Mouse (Mus musculus): ENCODE measurements at regions not wholly inside any gene's neighbourhood (a gene's known extent, or its start where the extent isn't known, plus 50 kb on each side); places are given as distances from the start of the nearest gene placed in this dataset.

DNA sequence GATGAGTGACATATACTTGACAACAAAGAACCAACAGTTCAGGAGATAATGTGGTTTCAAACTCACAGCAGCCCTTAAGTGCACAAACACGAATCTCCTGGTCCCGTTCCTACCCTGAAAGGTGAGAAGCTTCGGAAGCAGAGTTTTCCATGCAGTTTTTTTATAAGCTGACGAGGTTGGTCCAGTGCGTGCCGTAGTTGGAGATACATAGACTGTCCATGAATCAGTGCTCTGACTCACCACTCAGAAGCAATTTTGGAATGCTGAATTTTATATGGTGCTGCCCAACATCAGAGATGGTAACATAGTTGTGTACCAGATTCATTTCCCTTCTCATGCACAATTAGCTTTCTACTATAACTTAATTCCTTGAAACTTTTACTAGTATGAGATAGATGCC is 2263.3 kb upstream of the Gm7489 start:
- TF ChIP-seq CTCF (IDR thresholded peaks at IDR 0.05; ENCODE audit: borderline replicate concordance, control insufficient read depth, extremely low read depth, insufficient read depth, low read length, poor library complexity) (no peak), POLR2A (IDR thresholded peaks at IDR 0.05; ENCODE audit: control insufficient read depth, extremely low read depth, insufficient read depth, low read length, poor library complexity) (no peak)

Data from thymus, adult 2 months (tissue).